Mouse (Mus musculus) right cerebral cortex, postnatal 14 days (tissue): ENCODE data around the gene Sim1.
A peak's percentile ranks its signal among the peaks of the same experiment; 100 is the strongest.

Experiments
- DNase-seq: peaks from one replicate; pipeline ENCODE4 v3.0.0; 2022

The Sim1 gene

GRCm38 (mm10) chr10:50894170-50894991, at the start of gene Sim1:
TSS of gene Sim1 (plus strand) at chr10:50894754.
- peak; percentile 54 for DNase-seq

- no peak for DNase-seq
Observed at GRCm38 (mm10) chr10:50868202-50868601, 26.4 kb upstream of the Sim1 start.

- no peak for DNase-seq
Observed at GRCm38 (mm10) chr10:50876952-50877351, 17.6 kb upstream of the Sim1 start.

DNA sequence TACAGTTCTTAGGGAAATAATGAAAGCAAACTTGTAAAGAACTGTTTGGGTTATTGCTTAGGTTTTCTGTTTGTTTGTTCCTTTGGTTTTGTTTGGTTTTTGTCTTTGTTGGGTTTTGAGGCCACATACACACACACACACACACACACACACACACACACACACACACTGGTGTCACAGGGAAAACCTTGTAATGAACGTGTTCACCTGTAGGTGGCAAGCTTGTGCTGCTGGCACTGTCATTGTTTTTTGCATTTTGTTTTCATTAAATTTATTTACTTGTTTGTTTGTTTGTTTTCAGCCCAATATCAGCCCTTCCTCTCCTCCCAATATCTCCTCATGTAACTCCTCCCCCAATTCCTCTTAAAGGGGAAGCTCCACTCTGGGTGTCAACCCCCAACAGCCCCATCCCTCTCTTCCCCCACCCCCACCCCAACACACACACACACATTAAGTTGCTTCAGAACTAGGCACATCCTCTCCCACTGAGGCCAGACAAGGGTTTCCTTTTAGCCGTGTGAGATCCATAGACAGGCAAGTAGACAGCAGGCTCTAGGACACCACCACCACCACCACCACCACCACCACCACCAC, 13.0 kb upstream of the Sim1 start:
- no peak for DNase-seq

- no peak for DNase-seq
Observed at GRCm38 (mm10) chr10:50882366-50882765, 12.2 kb upstream of the Sim1 start.

DNA sequence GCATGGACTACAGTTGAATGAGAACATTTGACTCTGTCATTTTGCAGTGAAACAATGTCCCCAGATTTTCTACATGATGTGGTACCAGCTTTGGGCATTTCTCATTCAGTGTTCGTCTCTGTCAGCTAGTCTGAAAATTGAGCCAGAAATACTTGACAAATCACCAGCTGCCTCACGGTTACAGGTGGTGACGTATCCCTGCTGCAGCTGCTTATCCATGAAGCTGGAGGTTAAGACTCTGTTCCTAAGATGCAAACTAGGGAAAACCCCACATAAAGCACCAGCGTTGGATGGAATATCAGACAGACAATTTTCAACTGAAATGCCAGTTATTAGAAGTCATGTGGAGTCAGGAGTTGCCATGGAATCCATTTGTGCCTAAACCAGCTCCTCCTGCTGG, 8.2 kb upstream of the Sim1 start:
- DNase-seq, result no peak

DNA sequence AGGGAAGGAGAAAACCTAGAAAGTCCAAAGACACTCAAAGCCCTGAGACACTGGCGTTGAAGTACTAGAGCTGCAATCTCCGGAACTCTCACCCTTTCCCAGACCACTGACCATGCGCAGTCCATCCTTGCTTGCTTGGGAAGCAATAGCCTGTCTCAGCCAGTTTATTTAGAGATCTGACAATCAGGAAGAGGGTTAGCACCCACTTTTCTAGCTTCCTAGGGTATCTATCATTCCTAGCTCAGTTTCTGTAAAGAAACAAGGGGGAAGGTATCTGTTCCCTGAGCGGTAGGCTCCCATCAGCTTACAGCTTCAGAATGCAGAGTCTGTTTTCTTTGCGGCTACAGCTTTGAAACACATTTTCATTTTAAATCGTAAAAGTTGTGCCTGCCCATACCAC, 3.9 kb upstream of the Sim1 start:
- DNase-seq, result no peak

GRCm38 (mm10) chr10:50891876-50892711, 2.5 kb upstream of the Sim1 start:
- no peak for DNase-seq

DNA sequence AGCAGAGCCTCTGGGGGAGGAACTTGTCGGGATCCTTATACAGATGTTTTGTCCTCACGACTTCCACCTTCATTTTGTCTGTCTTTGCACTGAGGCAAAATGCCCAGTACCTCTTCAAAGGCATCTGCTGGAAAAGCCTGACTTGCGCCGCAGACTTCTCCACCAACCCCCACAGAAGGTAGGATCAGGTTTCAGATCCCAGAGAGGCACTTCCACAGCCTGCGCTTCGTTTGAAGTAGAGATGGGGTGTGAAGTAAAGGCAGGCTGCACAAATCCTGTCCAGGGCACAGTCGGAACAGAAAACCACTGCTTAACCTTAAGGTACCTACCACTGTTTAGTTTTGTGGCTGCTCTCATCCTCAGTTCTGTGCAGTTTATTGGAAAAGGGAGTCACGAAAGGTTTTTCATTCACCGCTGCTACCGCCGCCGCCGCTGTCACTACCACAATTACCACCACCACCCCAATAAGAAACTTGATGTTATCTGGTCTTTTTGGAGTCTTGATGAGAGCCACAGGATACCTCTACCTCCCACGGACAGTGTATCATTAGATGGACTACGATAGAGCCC, 1.7 kb upstream of the Sim1 start:
- no peak for DNase-seq

DNA sequence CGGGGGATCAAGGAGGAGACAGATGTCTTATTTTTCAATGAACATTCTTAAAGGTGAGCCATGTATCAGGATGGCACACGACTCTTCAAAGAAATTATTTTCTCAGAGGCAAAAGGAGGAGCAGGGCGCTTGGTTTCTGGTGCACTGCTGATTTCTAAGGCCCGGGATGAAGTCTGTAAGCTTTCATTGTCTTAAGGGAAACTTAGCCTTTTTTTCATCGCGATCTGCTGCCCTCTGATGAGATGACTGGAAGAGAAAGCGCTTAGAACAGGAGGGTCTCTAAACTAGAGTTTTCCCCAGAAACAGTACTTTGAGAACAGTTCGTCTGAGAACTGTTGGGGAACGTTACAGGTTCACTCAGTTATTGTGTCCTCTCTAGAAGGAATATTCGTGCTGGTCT, 1.0 kb upstream of the Sim1 start:
- DNase-seq, result no peak

GRCm38 (mm10) chr10:50895091-50895790, 687 bp downstream of the Sim1 start:
- DNase-seq, result no peak

DNA sequence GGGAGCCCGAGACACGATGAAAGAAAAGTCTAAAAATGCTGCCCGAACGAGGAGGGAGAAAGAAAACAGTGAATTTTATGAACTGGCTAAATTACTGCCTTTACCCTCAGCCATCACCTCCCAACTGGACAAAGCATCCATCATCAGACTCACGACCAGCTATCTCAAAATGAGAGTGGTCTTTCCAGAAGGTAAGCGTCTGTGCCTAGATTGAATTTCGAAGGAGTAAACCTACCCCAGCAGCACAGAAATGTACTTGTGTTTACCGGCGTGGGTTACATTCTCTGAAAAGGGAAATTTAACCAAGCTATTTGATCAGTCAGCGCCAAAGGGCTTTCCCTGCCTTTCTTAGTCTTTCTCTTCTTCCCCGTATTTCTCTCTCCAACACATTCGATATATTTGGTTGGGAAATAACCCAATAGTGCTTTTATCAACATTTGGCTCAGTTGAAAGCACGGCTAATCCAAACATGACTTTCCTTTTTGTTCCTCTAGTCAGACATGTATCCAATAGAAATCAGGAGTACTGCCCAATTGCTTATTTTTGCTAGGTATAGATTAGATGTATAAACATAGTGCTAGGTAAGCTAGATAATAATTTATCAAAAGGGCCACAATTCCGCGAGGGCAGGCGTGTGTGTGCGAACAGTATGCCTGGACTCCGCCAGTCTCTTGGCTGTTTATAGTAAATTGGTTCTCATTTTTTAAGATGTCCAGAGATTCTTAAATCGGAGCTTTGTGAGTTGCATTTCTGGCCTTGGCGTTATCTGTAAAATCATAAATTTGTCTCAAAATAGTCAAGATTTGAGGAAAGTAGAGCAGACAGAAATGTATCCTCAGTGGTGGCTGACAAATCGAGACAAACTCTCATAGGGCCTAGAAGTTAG, 1.6 kb downstream of the Sim1 start:
- no peak for DNase-seq

DNA sequence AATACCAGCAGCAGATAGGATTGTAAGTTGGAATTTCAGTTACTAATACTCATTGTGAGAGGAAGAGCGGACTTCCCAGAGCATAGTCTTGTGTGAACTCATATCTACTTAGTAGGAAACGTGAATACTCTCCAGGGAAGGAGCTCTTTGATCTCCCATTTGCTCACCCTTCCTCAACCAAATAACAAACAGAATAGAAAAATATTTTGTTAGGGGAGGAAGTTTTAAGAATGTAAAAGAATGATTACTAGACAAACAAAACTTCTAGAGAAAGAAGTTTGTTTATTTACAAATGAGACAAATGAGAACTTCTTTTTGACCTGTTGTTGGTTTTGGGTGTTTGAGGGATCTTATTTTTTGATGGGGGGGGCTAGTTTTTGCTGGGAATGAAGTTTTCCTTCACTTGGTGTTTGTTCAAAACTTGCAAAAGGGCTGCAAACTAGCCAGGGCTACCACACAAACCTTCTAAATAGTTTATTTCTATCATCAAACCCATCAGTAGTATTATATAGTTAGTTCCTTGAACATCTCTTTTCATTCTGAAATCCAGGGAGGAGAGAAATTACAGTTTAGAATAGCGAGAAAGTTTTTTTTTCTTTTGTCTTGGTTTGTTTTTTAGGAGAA, 2.3 kb downstream of the Sim1 start:
- no peak for DNase-seq

DNA sequence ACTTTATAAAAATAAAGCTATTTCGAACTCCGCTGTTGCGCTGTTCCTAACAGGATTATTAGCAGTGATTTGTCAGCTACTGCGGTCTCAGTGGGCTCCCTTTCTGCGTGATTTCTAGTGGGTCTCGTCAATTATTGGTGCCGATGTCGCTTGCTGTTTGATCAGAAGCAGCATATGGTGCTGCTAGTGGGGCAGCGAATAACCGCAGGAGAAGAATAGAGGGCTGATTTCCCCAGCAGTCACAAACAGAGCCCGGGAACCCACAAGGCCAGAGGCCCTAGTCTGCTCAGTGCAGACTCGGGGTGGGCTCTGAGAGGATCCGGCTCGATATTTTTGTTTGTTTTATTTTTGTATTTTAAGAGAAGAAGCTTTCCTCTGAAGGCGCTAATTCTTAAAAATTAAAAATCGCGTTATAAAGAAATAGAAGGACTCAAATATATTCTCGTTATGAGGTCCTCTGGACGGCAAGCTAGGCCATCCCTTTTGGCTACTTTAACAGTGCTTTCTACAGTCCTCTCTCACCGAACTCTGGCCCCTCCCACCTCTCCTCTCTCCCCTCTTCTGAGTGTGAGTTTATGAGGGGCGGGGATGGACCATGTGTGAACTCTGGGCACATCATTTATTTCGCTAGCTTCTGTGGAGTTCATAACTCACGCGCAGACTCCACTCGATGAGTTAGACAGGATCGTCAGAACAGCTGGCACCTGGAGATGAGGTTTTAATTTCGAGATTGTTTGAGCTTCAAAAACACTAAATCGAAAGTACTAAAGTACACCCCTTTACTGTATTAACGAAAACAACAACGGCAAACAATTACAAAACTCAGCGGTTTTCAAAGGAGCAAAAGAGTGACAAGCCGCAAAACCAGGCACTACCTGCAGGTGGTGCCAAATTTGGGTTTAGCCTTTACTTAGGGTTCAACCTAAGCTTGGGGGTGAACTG, 3.2 kb downstream of the Sim1 start:
- no peak for DNase-seq

GRCm38 (mm10) chr10:50898621-50899020, 4.1 kb downstream of the Sim1 start:
- no peak for DNase-seq

DNA sequence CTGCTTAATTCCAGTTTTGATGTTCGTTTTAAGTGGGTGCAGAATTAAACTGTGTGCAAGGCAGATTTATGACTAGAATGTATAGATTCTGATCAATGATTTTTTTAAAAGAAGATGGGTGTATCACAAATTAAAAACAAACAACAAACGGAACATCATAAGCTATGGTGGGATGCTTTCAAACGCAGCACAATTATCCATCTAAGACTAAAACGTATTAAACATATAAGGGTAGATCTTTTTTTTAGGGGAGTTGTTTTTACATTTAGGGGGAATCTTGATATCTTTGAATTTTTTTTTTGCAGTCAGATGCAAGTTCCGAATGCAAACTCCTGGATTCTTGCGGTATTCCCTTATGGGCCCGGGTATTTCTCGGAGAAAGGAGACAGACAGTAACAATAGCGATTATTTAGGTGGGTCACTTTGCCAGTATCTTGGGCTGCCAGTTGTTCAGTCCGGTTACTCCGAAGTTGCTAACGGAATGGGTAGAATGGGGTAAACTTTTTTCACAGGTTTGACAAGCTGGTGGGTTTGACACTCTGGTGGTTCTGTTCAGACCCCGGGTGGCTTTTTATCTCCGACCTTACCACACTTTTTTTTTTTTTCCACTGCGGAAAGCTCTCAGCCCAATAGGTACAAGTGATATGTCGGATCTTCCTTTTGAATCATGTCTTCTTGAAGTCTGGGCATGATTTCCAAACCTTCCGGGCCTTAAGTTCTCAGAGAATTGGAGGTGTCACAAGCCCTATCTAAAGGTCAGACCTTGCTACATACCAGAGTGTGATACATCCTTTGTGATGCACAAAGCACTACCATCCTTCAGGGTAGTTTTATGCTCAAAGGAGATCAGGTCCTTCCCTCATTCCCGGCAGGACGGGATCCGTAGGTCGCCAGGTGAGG, 5.5 kb downstream of the Sim1 start:
- no peak for DNase-seq

GRCm38 (mm10) chr10:50900746-50901600, 6.4 kb downstream of the Sim1 start:
- no peak for DNase-seq
